Mouse (Mus musculus) limb, embryonic 13.5 days (tissue): ENCODE results near the gene Mbnl2. TPM values are rescaled to one million over a fixed set of nuclear protein-coding genes. Genes with fewer than 3 reads are reported as not detected.

ENCODE experiments used
- ATAC-seq: fragments of 200-750 bp; cut with Nextera tagmentation; 2 replicates; pipeline ENCODE4 v1.8.0; 2017; ENCODE audit warnings: low read depth, moderate number of reproducible peaks, moderate TSS enrichment; ENCODE audit not compliant: low FRiP score
- H3K27ac ChIP-seq: fragments of 300-500 bp; sonication (generic); 2 replicates; pipeline ENCODE4 v1.5.1; 2015; ENCODE audit warnings: inconsistent platforms, mild to moderate bottlenecking, moderate library complexity
- H3K27me3 ChIP-seq: fragments of 300-500 bp; sonication (generic); 2 replicates; pipeline ENCODE4 v1.6.1; 2015; ENCODE audit warnings: mild to moderate bottlenecking, inconsistent platforms
- H3K36me3 ChIP-seq: fragments of 300-500 bp; sonication (generic); 2 replicates; pipeline ENCODE4 v1.6.1; 2015; ENCODE audit warnings: inconsistent platforms, mild to moderate bottlenecking, moderate library complexity
- H3K4me1 ChIP-seq: fragments of 300-500 bp; sonication (generic); 2 replicates; pipeline ENCODE4 v1.6.1; 2015; ENCODE audit warnings: inconsistent platforms
- H3K4me2 ChIP-seq: fragments of 300-500 bp; sonication (generic); replicated peaks from 2 replicates; pipeline ENCODE4 v1.6.1; 2015; ENCODE audit warnings: inconsistent platforms, mild to moderate bottlenecking, moderate library complexity
- H3K4me3 ChIP-seq: fragments of 300-500 bp; sonication (generic); 2 replicates; pipeline ENCODE4 v1.5.1; 2015; ENCODE audit warnings: moderate library complexity, mild to moderate bottlenecking, inconsistent platforms
- H3K9ac ChIP-seq: fragments of 300-500 bp; sonication (generic); 2 replicates; pipeline ENCODE4 v1.6.1; 2015; ENCODE audit warnings: mild to moderate bottlenecking, inconsistent platforms
- H3K9me3 ChIP-seq: fragments of 300-500 bp; sonication (generic); 2 replicates; pipeline ENCODE4 v1.6.1; 2016; ENCODE audit warnings: inconsistent platforms
- WGBS: fragments of 180-500 bp; shearing (Covaris S2); methylation state at CpG from one replicate; pipeline ENCODE4 v1.1.7; 2015; 5-methylcytosine and 5-hydroxymethylcytosine counted together
- polyA plus RNA-seq: library from polyadenylated mRNA; unstranded; fragments of >200 nt; fragmentation: Nextera tagmentation; extraction: Ambion mirVana; gene quantifications from 2 replicates; pipeline ENCODE4 v1.2.1, GENCODE M21; 2015

Gene Mbnl2
- polyA plus RNA-seq, 1 experiment from 2014 or later, result 127 TPM

- no peaks in the 10 kb centered on the region for H3K36me3 ChIP-seq
- H3K4me2 ChIP-seq, result no peak overlapping the region
- H3K9ac ChIP-seq, result no peak overlapping the region
- no peak overlapping the region for H3K4me3 ChIP-seq
- no peaks in the 10 kb centered on the region for H3K27me3 ChIP-seq
- no peak for ATAC-seq
- no peak overlapping the region for H3K27ac ChIP-seq
- H3K4me1 ChIP-seq, result no peaks in the 10 kb centered on the region
- no peaks in the 10 kb centered on the region for H3K9me3 ChIP-seq
- 87% methylated on average over 11 of the region's 11 CpGs for WGBS
These were observed 13.9 kb upstream of the Mbnl2 start for GRCm38 (mm10) chr14:120261606-120262005.

- 91% methylated on average over 14 of the region's 14 CpGs for WGBS
- H3K27me3 ChIP-seq, result no peaks in the 10 kb centered on the region
- no peak overlapping the region for H3K4me2 ChIP-seq
- no peak overlapping the region for H3K4me3 ChIP-seq
- no peak for ATAC-seq
- no peaks in the 10 kb centered on the region for H3K36me3 ChIP-seq
- no peak overlapping the region for H3K9ac ChIP-seq
- no peaks in the 10 kb centered on the region for H3K9me3 ChIP-seq
- no peaks in the 10 kb centered on the region for H3K4me1 ChIP-seq
- no peak overlapping the region for H3K27ac ChIP-seq
These were observed 12.6 kb upstream of the Mbnl2 start for GRCm38 (mm10) chr14:120262660-120263379.

- ATAC-seq, result no peak
- Histone ChIP-seq H3K27ac (no peak overlapping the region), H3K4me2 (no peak overlapping the region), H3K9ac (no peak overlapping the region), H3K36me3 (no peaks in the 10 kb centered on the region), H3K9me3 (no peaks in the 10 kb centered on the region), H3K4me1 (no peaks in the 10 kb centered on the region), H3K4me3 (no peak overlapping the region), H3K27me3 (no peaks in the 10 kb centered on the region)
- 76% methylated on average over 11 of the region's 11 CpGs for WGBS
These were observed 11.9 kb upstream of the Mbnl2 start for GRCm38 (mm10) chr14:120263380-120264135.

- Histone ChIP-seq H3K4me1 (no peaks in the 10 kb centered on the region), H3K27me3 (no peaks in the 10 kb centered on the region), H3K9me3 (no peaks in the 10 kb centered on the region), H3K4me2 (no peak overlapping the region), H3K4me3 (no peak overlapping the region), H3K9ac (no peak overlapping the region), H3K27ac (no peak overlapping the region), H3K36me3 (no peaks in the 10 kb centered on the region)
- ATAC-seq, result no peak
These were observed 9.6 kb upstream of the Mbnl2 start for GRCm38 (mm10) chr14:120265886-120266285.

- ATAC-seq, result no peak
These were observed 8.3 kb upstream of the Mbnl2 start for GRCm38 (mm10) chr14:120267130-120267529.

GRCm38 (mm10) chr14:120270031-120270430 lies 5.4 kb upstream of the Mbnl2 start:
- no peak overlapping the region for H3K9ac ChIP-seq
- 72% methylated on average over 3 of the region's 3 CpGs for WGBS

More at GRCm38 (mm10) chr14:120267130-120267529, 8.3 kb upstream of the Mbnl2 start:
- Histone ChIP-seq H3K4me1 (no peaks in the 10 kb centered on the region), H3K36me3 (no peaks in the 10 kb centered on the region), H3K9me3 (no peaks in the 10 kb centered on the region), H3K4me3 (no peak overlapping the region), H3K9ac (no peak overlapping the region), H3K4me2 (no peak overlapping the region), H3K27me3 (no peaks in the 10 kb centered on the region), H3K27ac (no peak overlapping the region)
- 87% methylated on average over 4 of the region's 4 CpGs for WGBS

GRCm38 (mm10) chr14:120270633-120271032 lies 4.8 kb upstream of the Mbnl2 start:
- no peaks in the 10 kb centered on the region for H3K36me3 ChIP-seq
- 83% methylated on average over 4 of the region's 4 CpGs for WGBS
- ATAC-seq, result no peak
- H3K9me3 ChIP-seq, result no peaks in the 10 kb centered on the region
- no peak overlapping the region for H3K9ac ChIP-seq
- no peak overlapping the region for H3K4me3 ChIP-seq
- no peaks in the 10 kb centered on the region for H3K27me3 ChIP-seq
- no peak overlapping the region for H3K4me2 ChIP-seq
- H3K4me1 ChIP-seq, result peaks cover 15% of the 10 kb centered on the region
- H3K27ac ChIP-seq, result no peak overlapping the region

More at GRCm38 (mm10) chr14:120270031-120270430, 5.4 kb upstream of the Mbnl2 start:
- no peak for ATAC-seq
- Histone ChIP-seq H3K4me2 (no peak overlapping the region), H3K36me3 (no peaks in the 10 kb centered on the region), H3K9me3 (no peaks in the 10 kb centered on the region), H3K4me1 (peaks cover 13% of the 10 kb centered on the region), H3K27me3 (no peaks in the 10 kb centered on the region), H3K4me3 (no peak overlapping the region), H3K27ac (no peak overlapping the region)

GRCm38 (mm10) chr14:120271096-120271495 lies 4.4 kb upstream of the Mbnl2 start:
- H3K27ac ChIP-seq, result no peak overlapping the region
- no peaks in the 10 kb centered on the region for H3K27me3 ChIP-seq
- H3K4me1 ChIP-seq, result peaks cover 15% of the 10 kb centered on the region
- no peak overlapping the region for H3K4me3 ChIP-seq
- H3K4me2 ChIP-seq, result no peak overlapping the region
- no peaks in the 10 kb centered on the region for H3K36me3 ChIP-seq
- no peaks in the 10 kb centered on the region for H3K9me3 ChIP-seq
- no peak for ATAC-seq
- no peak overlapping the region for H3K9ac ChIP-seq
- 83% methylated on average over 8 of the region's 8 CpGs for WGBS

GRCm38 (mm10) chr14:120273766-120274165 lies 1.7 kb upstream of the Mbnl2 start:
- Histone ChIP-seq H3K36me3 (no peaks in the 10 kb centered on the region), H3K4me3 (no peak overlapping the region), H3K27me3 (no peaks in the 10 kb centered on the region), H3K9me3 (no peaks in the 10 kb centered on the region), H3K4me2 (no peak overlapping the region), H3K4me1 (peaks cover 30% of the 10 kb centered on the region), H3K9ac (no peak overlapping the region), H3K27ac (no peak overlapping the region)
- WGBS, result 49% methylated on average over 5 of the region's 5 CpGs
- ATAC-seq, result no peak

GRCm38 (mm10) chr14:120274746-120275145 lies 723 bp upstream of the Mbnl2 start:
- peak overlapping the region; percentile 97 for H3K27ac ChIP-seq
- ATAC-seq, result no peak
- H3K4me2 ChIP-seq, result peak overlapping the region; percentile 97
- WGBS, result 49% methylated on average over 5 of the region's 5 CpGs
- H3K27me3 ChIP-seq, result no peaks in the 10 kb centered on the region
- H3K36me3 ChIP-seq, result no peaks in the 10 kb centered on the region
- no peaks in the 10 kb centered on the region for H3K9me3 ChIP-seq
- H3K9ac ChIP-seq, result peak overlapping the region; percentile 85
- H3K4me1 ChIP-seq, result peaks cover 40% of the 10 kb centered on the region
- peak overlapping the region; percentile 66 for H3K4me3 ChIP-seq

- no peak for ATAC-seq
- peak overlapping the region; percentile 85 for H3K9ac ChIP-seq
- H3K36me3 ChIP-seq, result no peaks in the 10 kb centered on the region
- peak overlapping the region; percentile 95 for H3K27ac ChIP-seq
- no peaks in the 10 kb centered on the region for H3K27me3 ChIP-seq
- peaks cover 58% of the 10 kb centered on the region for H3K4me1 ChIP-seq
- H3K4me3 ChIP-seq, result peak overlapping the region; percentile 66
- no peaks in the 10 kb centered on the region for H3K9me3 ChIP-seq
- H3K4me2 ChIP-seq, result peak overlapping the region; percentile 97
- WGBS, result under 1% methylated on average over 10 of the region's 10 CpGs
These were observed 1.0 kb downstream of the Mbnl2 start for GRCm38 (mm10) chr14:120276343-120277080.

- Histone ChIP-seq H3K4me2 (peak overlapping the region; percentile 97), H3K27ac (peak overlapping the region; percentile 95), H3K4me1 (peaks cover 60% of the 10 kb centered on the region), H3K4me3 (peak overlapping the region; percentile 66), H3K36me3 (no peaks in the 10 kb centered on the region), H3K9ac (peak overlapping the region; percentile 85), H3K27me3 (no peaks in the 10 kb centered on the region), H3K9me3 (no peaks in the 10 kb centered on the region)
- ATAC-seq, result no peak
- 5% methylated on average over 10 of the region's 10 CpGs for WGBS
These were observed 1.7 kb downstream of the Mbnl2 start for GRCm38 (mm10) chr14:120277081-120277656.
